Mouse (Mus musculus): ENCODE data around the gene 2810408A11Rik. TPM values are rescaled to one million over a fixed set of nuclear protein-coding genes. Genes with fewer than 3 reads are reported as not detected.
A peak's percentile ranks its signal among the peaks of the same experiment; 100 is the strongest.

The 2810408A11Rik gene
- polyA plus RNA-seq, 1 experiment from 2014 or later = 22.4 TPM

- no peaks in the 10 kb centered on the region for H3K27me3 ChIP-seq
- H3K9me3 ChIP-seq = no peaks in the 10 kb centered on the region
- H3K4me2 ChIP-seq = no peak overlapping the region
- no peak overlapping the region for H3K27ac ChIP-seq
- H3K9ac ChIP-seq = no peak overlapping the region
- ATAC-seq (ENCODE audit: low FRiP score) = no peak
- H3K4me1 ChIP-seq = peaks cover 11% of the 10 kb centered on the region
- no peak overlapping the region for H3K4me3 ChIP-seq (replicated peaks)
- 94% methylated on average over 11 of the region's 11 CpGs for WGBS
- H3K36me3 ChIP-seq (replicated peaks) = peaks cover 99% of the 10 kb centered on the region
These were observed 7.9 kb upstream of the 2810408A11Rik start for GRCm38 (mm10) chr11:69908645-69909044.

- Histone ChIP-seq H3K9ac (no peak overlapping the region), H3K9me3 (no peaks in the 10 kb centered on the region), H3K27me3 (no peaks in the 10 kb centered on the region), H3K4me1 (peaks cover 23% of the 10 kb centered on the region), H3K27ac (no peak overlapping the region), H3K36me3 (replicated peaks) (peaks cover 65% of the 10 kb centered on the region), H3K4me2 (no peak overlapping the region), H3K4me3 (replicated peaks) (0 out of 2 replicates have a peak overlapping the region, but pooled peaks have one; percentile 1)
- 97% methylated on average over 9 of the region's 9 CpGs for WGBS
- ATAC-seq (ENCODE audit: low FRiP score) = no peak
These were observed 3.5 kb upstream of the 2810408A11Rik start for GRCm38 (mm10) chr11:69904311-69904710.

GRCm38 (mm10) chr11:69902972-69903371, 2.2 kb upstream of the 2810408A11Rik start:
- Histone ChIP-seq H3K36me3 (replicated peaks) (peaks cover 51% of the 10 kb centered on the region), H3K4me1 (peaks cover 36% of the 10 kb centered on the region), H3K27me3 (no peaks in the 10 kb centered on the region), H3K9me3 (no peaks in the 10 kb centered on the region), H3K4me3 (replicated peaks) (peak overlapping the region; percentile 96), H3K4me2 (peak overlapping the region; percentile 93), H3K27ac (no peak overlapping the region), H3K9ac (peak overlapping the region; percentile 94)
- ATAC-seq (ENCODE audit: low FRiP score) = no peak
- 85% methylated on average over 13 of the region's 13 CpGs for WGBS

GRCm38 (mm10) chr11:69901993-69902392, 1.2 kb upstream of the 2810408A11Rik start:
- Histone ChIP-seq H3K27me3 (no peaks in the 10 kb centered on the region), H3K4me2 (peak overlapping the region; percentile 93), H3K4me1 (peaks cover 37% of the 10 kb centered on the region), H3K9me3 (no peaks in the 10 kb centered on the region), H3K27ac (peak overlapping the region; percentile 98), H3K9ac (peak overlapping the region; percentile 94), H3K36me3 (replicated peaks) (peaks cover 46% of the 10 kb centered on the region), H3K4me3 (replicated peaks) (peak overlapping the region; percentile 96)
- ATAC-seq (ENCODE audit: low FRiP score) = 0 out of 2 replicates have a peak, but pooled peaks have one; percentile 5
- WGBS = under 1% methylated on average over 30 of the region's 39 CpGs

GRCm38 (mm10) chr11:69901406-69901846, 639 bp upstream of the 2810408A11Rik start:
- Histone ChIP-seq H3K9ac (peak overlapping the region; percentile 94), H3K4me3 (replicated peaks) (peak overlapping the region; percentile 96), H3K4me2 (peak overlapping the region; percentile 93), H3K36me3 (replicated peaks) (peaks cover 40% of the 10 kb centered on the region), H3K4me1 (peaks cover 37% of the 10 kb centered on the region), H3K27ac (peak overlapping the region; percentile 98), H3K27me3 (no peaks in the 10 kb centered on the region), H3K9me3 (no peaks in the 10 kb centered on the region)
- ATAC-seq (ENCODE audit: low FRiP score) = peak; percentile 81
- 0% methylated on average over 42 of the region's 42 CpGs for WGBS

- no peak overlapping the region for H3K27ac ChIP-seq
These were observed 917 bp downstream of the 2810408A11Rik start for GRCm38 (mm10) chr11:69899870-69900269.

GRCm38 (mm10) chr11:69895291-69895690, 5.5 kb downstream of the 2810408A11Rik start, which contains the start of gene Acap1:
Gene Acap1 (minus strand): TSS chr11:69895539.
- ATAC-seq (ENCODE audit: low FRiP score) = no peak
- peaks cover 4% of the 10 kb centered on the region; the same call in 1 of the 2 replicates for H3K36me3 ChIP-seq (replicated peaks)
- no peaks in the 10 kb centered on the region for H3K27me3 ChIP-seq
- no peak within 1 kb of the TSS for H3K27ac ChIP-seq
- H3K9me3 ChIP-seq = no peaks in the 10 kb centered on the region
- peaks cover 20% of the 10 kb centered on the region for H3K4me1 ChIP-seq
- no peak within 1 kb of the TSS for H3K9ac ChIP-seq
- 74% methylated on average over 4 of the region's 4 CpGs for WGBS
- H3K4me2 ChIP-seq = no peak within 1 kb of the TSS
- H3K4me3 ChIP-seq (replicated peaks) = no peak within 1 kb of the TSS

More at GRCm38 (mm10) chr11:69899870-69900269, 917 bp downstream of the 2810408A11Rik start:
- ATAC-seq (ENCODE audit: low FRiP score) = no peak
- Histone ChIP-seq H3K36me3 (replicated peaks) (peaks cover 25% of the 10 kb centered on the region), H3K4me1 (peaks cover 37% of the 10 kb centered on the region), H3K27me3 (no peaks in the 10 kb centered on the region), H3K9me3 (no peaks in the 10 kb centered on the region), H3K4me2 (peak overlapping the region; percentile 93), H3K4me3 (replicated peaks) (peak overlapping the region; percentile 96), H3K9ac (peak overlapping the region; percentile 94)
- WGBS = 25% methylated on average over 4 of the region's 4 CpGs

GRCm38 (mm10) chr11:69894671-69895070, 6.1 kb downstream of the 2810408A11Rik start:
- ATAC-seq (ENCODE audit: low FRiP score) = no peak
- H3K9ac ChIP-seq = no peak overlapping the region
- H3K9me3 ChIP-seq = no peaks in the 10 kb centered on the region
- H3K4me2 ChIP-seq = no peak overlapping the region
- no peaks in the 10 kb centered on the region for H3K27me3 ChIP-seq
- H3K4me3 ChIP-seq (replicated peaks) = no peak overlapping the region
- peaks cover 4% of the 10 kb centered on the region; the same call in 1 of the 2 replicates for H3K36me3 ChIP-seq (replicated peaks)
- WGBS = 86% methylated on average over 5 of the region's 5 CpGs
- no peak overlapping the region for H3K27ac ChIP-seq
- H3K4me1 ChIP-seq = peaks cover 17% of the 10 kb centered on the region

- 79% methylated on average over 4 of the region's 4 CpGs for WGBS
- Histone ChIP-seq H3K9ac (no peak overlapping the region), H3K4me2 (no peak overlapping the region), H3K36me3 (replicated peaks) (no peaks in the 10 kb centered on the region), H3K9me3 (no peaks in the 10 kb centered on the region), H3K4me1 (no peaks in the 10 kb centered on the region), H3K4me3 (replicated peaks) (no peak overlapping the region), H3K27ac (no peak overlapping the region), H3K27me3 (no peaks in the 10 kb centered on the region)
- ATAC-seq (ENCODE audit: low FRiP score) = no peak
These were observed 9.3 kb downstream of the 2810408A11Rik start for GRCm38 (mm10) chr11:69891482-69891881.

GRCm38 (mm10) chr11:69886907-69887635, 13.7 kb downstream of the 2810408A11Rik start:
- Histone ChIP-seq H3K4me1 (no peaks in the 10 kb centered on the region), H3K4me3 (replicated peaks) (no peak overlapping the region), H3K9me3 (no peaks in the 10 kb centered on the region), H3K27ac (no peak overlapping the region), H3K4me2 (no peak overlapping the region), H3K27me3 (peaks cover 4% of the 10 kb centered on the region), H3K9ac (no peak overlapping the region), H3K36me3 (replicated peaks) (no peaks in the 10 kb centered on the region)
- no peak for ATAC-seq (ENCODE audit: low FRiP score)
- WGBS = 82% methylated on average over 8 of the region's 8 CpGs

- Histone ChIP-seq H3K9ac (no peak overlapping the region), H3K9me3 (no peaks in the 10 kb centered on the region), H3K4me2 (no peak overlapping the region), H3K4me3 (replicated peaks) (no peak overlapping the region), H3K27ac (no peak overlapping the region), H3K36me3 (replicated peaks) (no peaks in the 10 kb centered on the region), H3K4me1 (peaks cover 23% of the 10 kb centered on the region), H3K27me3 (peaks cover 26% of the 10 kb centered on the region)
- 83% methylated on average over 8 of the region's 8 CpGs for WGBS
- no peak for ATAC-seq (ENCODE audit: low FRiP score)
These were observed 16.1 kb downstream of the 2810408A11Rik start for GRCm38 (mm10) chr11:69884663-69885062.

GRCm38 (mm10) chr11:69884240-69884639, 16.5 kb downstream of the 2810408A11Rik start:
- H3K4me2 ChIP-seq = no peak overlapping the region
- no peak overlapping the region for H3K9ac ChIP-seq
- no peaks in the 10 kb centered on the region for H3K9me3 ChIP-seq
- no peak for ATAC-seq (ENCODE audit: low FRiP score)
- WGBS = 90% methylated on average over 9 of the region's 9 CpGs
- H3K27me3 ChIP-seq = peaks cover 30% of the 10 kb centered on the region
- H3K27ac ChIP-seq = no peak overlapping the region
- no peak overlapping the region for H3K4me3 ChIP-seq (replicated peaks)
- H3K4me1 ChIP-seq = peaks cover 27% of the 10 kb centered on the region
- H3K36me3 ChIP-seq (replicated peaks) = no peaks in the 10 kb centered on the region

Data from forebrain, embryonic 12.5 days (tissue).